Mouse (Mus musculus): ENCODE measurements at regions not wholly inside any gene's neighbourhood (a gene's known extent, or its start where the extent isn't known, plus 50 kb on each side); places are given as distances from the start of the nearest gene placed in this dataset.

DNA sequence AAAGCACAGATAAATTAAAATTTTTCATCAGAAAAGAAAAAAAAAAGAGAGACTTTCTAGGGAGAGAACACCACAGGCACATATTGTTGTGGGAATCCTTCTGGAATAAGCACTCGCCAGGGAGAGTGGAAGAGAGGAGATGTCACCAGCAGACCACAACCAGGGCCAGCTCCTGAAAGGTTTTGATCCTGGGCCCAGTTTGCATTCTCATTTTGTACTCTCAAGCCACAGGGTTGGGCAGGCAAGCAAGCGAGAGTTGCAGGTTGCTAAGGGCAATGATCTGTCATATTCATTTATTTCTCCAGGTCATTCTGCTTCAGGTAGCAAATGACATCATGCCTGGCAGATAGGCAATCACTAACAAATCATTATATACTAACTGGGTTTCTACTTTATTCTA is 52.9 kb upstream of the Slc1a1 start:
- ATAC-seq (ENCODE audit: insufficient read depth): no peak
- TF ChIP-seq CTCF (IDR thresholded peaks at IDR 0.05; ENCODE audit: low read depth) (no peak), EP300 (IDR thresholded peaks at IDR 0.05; ENCODE audit: low read depth) (no peak)
- no peaks in the 10 kb centered on the region for H3K27me3 ChIP-seq (ENCODE audit: control insufficient read depth, insufficient read depth, low read length)
- no peak for DNase-seq (ENCODE audit: low read depth in 3 of 3, low spot score in 3 of 3)
- H3K4me3 ChIP-seq (ENCODE audit: insufficient read depth in 1 of 2, low read depth in 2 of 2, low read length in 2 of 2): no peak overlapping the region
- no peaks in the 10 kb centered on the region for H3K4me1 ChIP-seq (replicated peaks; ENCODE audit: control insufficient read depth in 2 of 2, insufficient read depth in 2 of 2, low read length in 1 of 2)
- no peak overlapping the region for H3K27ac ChIP-seq
- H3K4me2 ChIP-seq (ENCODE audit: low read depth): no peak overlapping the region
- H3K9ac ChIP-seq (replicated peaks): no peak overlapping the region
- 47% methylated on average over 2 of the region's 2 CpGs for WGBS (ENCODE audit: insufficient replicate concordance)
- no peaks in the 10 kb centered on the region for H3K9me3 ChIP-seq (ENCODE audit: control insufficient read depth, low read length)
- no peaks in the 10 kb centered on the region for H3K36me3 ChIP-seq (replicated peaks; ENCODE audit: control insufficient read depth, insufficient read depth, low read depth)

Data from liver, embryonic 14.5 days (tissue).